Mouse (Mus musculus) MEL (cell line): Measurements from ENCODE around the gene Ube2d3.

ENCODE experiments used
- CTCF ChIP-seq, 3 experiments: IDR thresholded peaks in 2 of 3; conservative IDR thresholded peaks in 1 of 3; 2 replicates each; pipeline ENCODE4 v1.5.1; 2011 to 2012; ENCODE audit warnings: low read length in 3 of 3, low read depth in 2 of 3, mild to moderate bottlenecking in 2 of 3, improper control_type of control experiment in 1 of 3, inconsistent platforms in 1 of 3, mixed read lengths in 1 of 3, moderate library complexity in 1 of 3; ENCODE audit not compliant: control insufficient read depth in 1 of 3, insufficient read depth in 1 of 3, poor library complexity in 1 of 3, severe bottlenecking in 1 of 3
- ELF1 ChIP-seq: IDR thresholded peaks from 2 replicates; pipeline ENCODE4 v1.6.1; 2014; ENCODE audit warnings: low read depth, mild to moderate bottlenecking, inconsistent platforms, low read length, improper control_type of control experiment, moderate library complexity
- ETS1 ChIP-seq: IDR thresholded peaks from 2 replicates; pipeline ENCODE4 v1.6.1; 2012; ENCODE audit warnings: low read depth, mild to moderate bottlenecking, inconsistent platforms, low read length, improper control_type of control experiment, moderate library complexity
- MAFK ChIP-seq: IDR thresholded peaks from 2 replicates; pipeline ENCODE4 v1.6.1; 2011; ENCODE audit warnings: low read depth, mild to moderate bottlenecking, low read length, improper control_type of control experiment, borderline replicate concordance
- MAX ChIP-seq: IDR thresholded peaks from 2 replicates; pipeline ENCODE4 v1.6.1; 2011; ENCODE audit warnings: low read length, improper control_type of control experiment
- NELFE ChIP-seq: IDR thresholded peaks from 2 replicates; pipeline ENCODE4 v1.6.1; 2011; ENCODE audit warnings: low read depth, low read length, improper control_type of control experiment
- NRF1 ChIP-seq: IDR thresholded peaks from 2 replicates; pipeline ENCODE4 v1.6.1; 2014; ENCODE audit warnings: low read depth, mild to moderate bottlenecking, inconsistent platforms, low read length, improper control_type of control experiment, moderate library complexity; ENCODE audit not compliant: poor library complexity, insufficient read depth, severe bottlenecking
- POLR2A ChIP-seq, 2 experiments: IDR thresholded peaks; 2 replicates each; pipeline ENCODE4 v1.6.1; 2011 to 2012; ENCODE audit warnings: low read length in 2 of 2, mild to moderate bottlenecking in 2 of 2, control low read depth in 1 of 2, improper control_type of control experiment in 1 of 2, low read depth in 1 of 2, moderate library complexity in 1 of 2; ENCODE audit not compliant: control insufficient read depth in 1 of 2, insufficient read depth in 1 of 2, poor library complexity in 1 of 2
- TAL1 ChIP-seq: IDR thresholded peaks from 2 replicates; pipeline ENCODE4 v1.6.1; 2012; ENCODE audit warnings: mild to moderate bottlenecking, inconsistent platforms, low read length, moderate library complexity, mixed read lengths
- TCF12 ChIP-seq: IDR thresholded peaks from 2 replicates; pipeline ENCODE4 v1.6.1; 2014; ENCODE audit warnings: low read depth, mild to moderate bottlenecking, inconsistent platforms, low read length, improper control_type of control experiment, moderate library complexity
- USF1 ChIP-seq: IDR thresholded peaks from 2 replicates; pipeline ENCODE4 v1.6.1; 2014; ENCODE audit warnings: low read depth, mild to moderate bottlenecking, inconsistent platforms, low read length, improper control_type of control experiment, moderate library complexity
- ZMIZ1 ChIP-seq: IDR thresholded peaks from 2 replicates; pipeline ENCODE4 v1.6.1; 2012; ENCODE audit warnings: low read depth, mild to moderate bottlenecking, inconsistent platforms, low read length, improper control_type of control experiment, moderate library complexity
- ZNF384 ChIP-seq: IDR thresholded peaks from 2 replicates; pipeline ENCODE4 v1.6.1; 2012; ENCODE audit warnings: low read depth, mild to moderate bottlenecking, inconsistent platforms, low read length, improper control_type of control experiment

DNA sequence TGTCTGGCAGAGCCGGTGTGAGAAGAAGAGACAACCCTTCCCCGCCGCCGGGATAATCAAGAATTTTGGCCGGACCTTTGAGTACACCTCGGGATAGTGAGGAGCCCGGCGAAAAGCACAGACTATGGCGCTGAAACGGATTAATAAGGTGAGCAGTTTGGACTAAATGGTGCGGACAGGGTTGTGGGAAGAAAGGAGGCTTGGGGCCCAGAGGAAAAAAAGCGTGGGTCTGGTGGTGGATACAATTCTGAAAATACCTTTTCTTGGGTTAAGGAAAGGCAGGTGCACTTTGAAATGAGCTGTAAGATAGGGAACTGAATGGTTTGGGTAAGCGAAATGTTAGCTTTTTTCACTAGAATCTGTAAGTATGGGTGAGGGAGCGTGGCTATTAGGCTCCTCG lies 1.7 kb downstream of the Ube2d3 start:
- TF ChIP-seq ZMIZ1 = no peak
- no peak for TF ChIP-seq MAX
- TF ChIP-seq CTCF (IDR thresholded peaks at IDR 0.05 in 2 of 3, conservative IDR thresholded peaks at IDR 0.05 in 1 of 3; ENCODE audit: control insufficient read depth in 1 of 3, insufficient read depth in 1 of 3, low read depth in 2 of 3, low read length in 3 of 3, poor library complexity in 1 of 3, severe bottlenecking in 1 of 3) = no peak
- TF ChIP-seq POLR2A (IDR thresholded peaks at IDR 0.05; ENCODE audit: control insufficient read depth in 1 of 2, insufficient read depth in 1 of 2, low read depth in 1 of 2, low read length in 2 of 2, poor library complexity in 1 of 2) = no peak
- TF ChIP-seq NRF1 = no peak
- no peak for TF ChIP-seq ZNF384
- no peak for TF ChIP-seq ETS1
- TF ChIP-seq NELFE = no peak
- no peak for TF ChIP-seq USF1
- no peak for TF ChIP-seq MAFK
- no peak for TF ChIP-seq TCF12
- TF ChIP-seq ELF1 = no peak
- no peak for TF ChIP-seq TAL1
